Mouse (Mus musculus): ENCODE data around the gene Wdr25.

GRCm38 (mm10) chr12:108994436-108995031, 101.1 kb downstream of the Wdr25 start:
- TF ChIP-seq POLR2A (IDR thresholded peaks at IDR 0.05; ENCODE audit: low read depth, low read length) (no peak), CTCF (IDR thresholded peaks at IDR 0.05; ENCODE audit: extremely low read depth, insufficient read depth, insufficient read length, insufficient replicate concordance) (no peak)
